ENCODE assay signal across 16 mouse cellular contexts in genomic region chr8:6374712-6375111, GRCm38 (mm10).
"Had no signal": no experiment of that assay in that cellular context is flagged by ENCODE, and none has a peak within 500 bp of the region (broad histone marks: within the 10 kb centered on the region; RNA-seq: fewer than 3 reads in every experiment).

No protein-coding gene starts in this region.

- DNase-seq: retina, postnatal 1 day; right cerebral cortex, adult 18-20 months; right cerebral cortex, postnatal 14 days; right cerebral cortex, postnatal 25 days; right cerebral cortex, postnatal 4 days; spleen, adult 18-20 months; thymus, adult 18-20 months; thymus, adult 2 months; thymus, postnatal 14 days; thymus, postnatal 25 days; thymus, postnatal 36 days; thymus, postnatal 4 days had no signal

- H3K27ac ChIP-seq: neural tube, embryonic 13.5 days; neural tube, embryonic 15.5 days; stomach, embryonic 15.5 days; stomach, postnatal 0 days had no signal

- H3K4me1 ChIP-seq: neural tube, embryonic 13.5 days; neural tube, embryonic 15.5 days; stomach, embryonic 15.5 days had no signal

- H3K4me3 ChIP-seq: neural tube, embryonic 13.5 days; neural tube, embryonic 15.5 days; stomach, embryonic 15.5 days had no signal
